Mouse (Mus musculus) spleen, postnatal 10 days (tissue): Measurements from ENCODE around the gene Galnt18.

Experiments used
- DNase-seq, 2 experiments: peaks; one replicate each; pipeline ENCODE4 v3.0.0; 2021 to 2022; ENCODE audit warnings: low spot score in 2 of 2

The Galnt18 gene

DNA sequence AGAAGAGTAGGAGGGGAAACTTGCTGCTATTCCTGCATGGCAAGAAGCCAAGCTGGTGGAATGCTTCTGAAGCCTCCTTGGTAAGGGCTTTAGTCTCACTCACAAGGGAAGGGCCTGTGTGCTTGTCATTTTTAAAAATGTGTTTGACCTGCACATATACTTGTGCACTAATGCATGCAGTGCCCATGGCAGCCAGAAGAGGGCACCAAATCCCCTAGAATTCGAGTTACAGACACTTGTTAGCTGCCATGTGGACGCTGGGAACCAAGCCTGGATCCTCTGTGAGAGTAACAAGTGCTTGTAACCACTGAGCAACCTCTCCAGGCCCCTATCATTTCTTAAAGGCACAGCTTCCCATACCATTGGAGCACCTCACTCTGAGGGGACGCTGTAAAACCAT is 219.7 kb downstream of the Galnt18 start:
- DNase-seq, result peak in 1 of 2 experiments; percentile 27

DNA sequence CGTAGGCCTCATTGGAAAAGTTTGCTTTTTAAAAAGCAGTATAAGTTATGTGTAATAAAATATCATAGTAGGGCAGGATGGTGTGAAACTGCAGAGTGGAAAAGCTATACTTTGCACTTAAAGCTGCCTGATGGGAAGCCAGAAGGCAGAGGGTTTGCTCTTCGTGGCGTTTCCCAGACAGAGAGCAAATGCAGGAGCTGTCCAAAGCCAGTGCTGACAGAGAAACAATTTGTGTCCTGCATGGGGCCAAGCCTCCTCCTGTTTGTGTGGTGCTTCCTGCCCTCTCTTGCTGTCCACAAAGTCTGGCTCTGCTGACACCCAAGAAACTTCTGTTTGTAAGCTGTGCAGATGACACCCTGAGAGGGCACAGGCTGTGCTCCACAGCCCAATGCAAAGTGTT is 220.8 kb downstream of the Galnt18 start:
- no peak for DNase-seq

- no peak for DNase-seq
These were observed 228.8 kb downstream of the Galnt18 start for GRCm38 (mm10) chr7:111550987-111551386.

DNA sequence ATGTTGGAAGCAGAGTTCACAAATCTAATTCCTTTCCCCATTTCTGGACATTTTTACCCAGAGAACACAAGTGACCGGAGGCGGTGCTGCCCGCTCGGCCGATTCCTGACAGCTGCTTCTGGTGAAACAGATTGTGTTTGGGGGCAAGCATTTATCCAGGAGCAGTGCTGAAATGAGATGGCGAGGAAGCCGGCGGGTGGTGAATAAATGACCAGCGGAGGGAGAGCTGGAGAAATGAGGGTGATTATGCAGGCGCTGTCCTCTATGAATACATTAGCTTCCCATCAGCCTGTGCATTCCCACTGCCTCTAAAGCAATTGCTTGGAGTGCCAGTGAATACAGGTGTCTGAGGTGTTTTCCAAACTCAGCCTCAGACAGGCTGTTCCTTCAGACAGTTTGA is 232.7 kb downstream of the Galnt18 start:
- no peak for DNase-seq

GRCm38 (mm10) chr7:111545614-111546013 is 234.2 kb downstream of the Galnt18 start:
- DNase-seq, result no peak

- no peak for DNase-seq
These were observed 241.8 kb downstream of the Galnt18 start for GRCm38 (mm10) chr7:111537946-111538345.

DNA sequence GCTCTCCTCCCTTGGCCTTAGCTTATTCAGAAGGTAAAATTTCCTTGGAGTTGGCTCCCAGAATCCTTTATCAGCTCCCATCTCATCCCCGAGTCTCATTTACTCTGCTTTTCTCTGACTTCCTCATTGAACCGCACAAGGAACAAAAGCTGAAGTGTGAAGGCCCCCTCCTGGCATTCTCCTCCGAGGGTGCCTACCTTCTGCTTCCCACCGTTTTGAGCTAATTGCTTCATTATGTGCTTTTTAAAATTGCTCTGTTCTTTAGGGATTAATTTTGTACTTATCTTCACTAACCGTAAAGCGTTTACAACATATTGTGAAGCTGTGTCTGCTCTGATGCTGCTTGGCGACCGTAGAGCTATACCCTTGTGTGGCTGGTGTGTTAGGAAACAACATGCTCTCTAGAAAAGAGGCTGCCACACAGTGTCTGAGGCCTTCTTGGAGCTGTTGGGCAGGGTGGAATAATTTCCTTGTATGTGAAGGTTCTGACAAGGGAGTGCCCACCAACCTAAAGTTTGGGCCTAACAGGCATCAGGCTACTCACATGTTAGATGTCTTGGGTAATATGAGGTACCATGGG is 244.9 kb downstream of the Galnt18 start:
- no peak for DNase-seq

GRCm38 (mm10) chr7:111528961-111529643 is 250.7 kb downstream of the Galnt18 start:
- DNase-seq, result no peak

GRCm38 (mm10) chr7:111528462-111528861 is 251.3 kb downstream of the Galnt18 start:
- no peak for DNase-seq

GRCm38 (mm10) chr7:111520881-111521280 is 258.9 kb downstream of the Galnt18 start:
- no peak for DNase-seq

DNA sequence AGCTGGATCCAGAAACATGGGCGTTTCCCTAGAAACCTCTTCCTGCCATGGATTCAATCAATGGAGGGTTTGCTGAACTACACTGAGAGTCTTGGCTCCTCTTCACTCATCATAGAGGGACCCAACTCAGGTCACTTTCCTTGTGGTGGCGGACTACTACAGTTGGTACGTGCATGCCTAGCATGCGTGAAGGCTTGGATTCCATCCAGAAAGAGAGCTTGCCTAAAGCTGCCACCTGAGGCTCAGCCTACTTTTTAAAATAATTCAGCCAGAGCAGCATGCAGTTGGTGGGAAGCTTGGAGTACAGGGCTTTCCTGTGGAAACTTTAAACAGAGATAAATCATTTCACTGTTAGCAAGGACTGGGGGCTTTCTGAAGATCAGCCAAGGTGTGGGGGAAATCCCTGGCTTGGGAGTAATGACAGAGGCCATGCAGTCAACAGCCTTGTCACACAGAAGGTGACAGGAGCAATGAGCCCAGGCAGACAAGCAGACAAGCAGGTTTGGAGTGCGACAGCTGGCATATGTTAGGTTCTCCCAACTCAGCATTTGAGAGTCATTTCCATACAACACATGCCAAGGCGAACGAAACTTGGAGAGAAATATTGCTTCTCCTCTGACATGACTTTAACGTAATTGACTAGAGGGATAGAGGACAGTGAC is 261.1 kb downstream of the Galnt18 start:
- no peak for DNase-seq

DNA sequence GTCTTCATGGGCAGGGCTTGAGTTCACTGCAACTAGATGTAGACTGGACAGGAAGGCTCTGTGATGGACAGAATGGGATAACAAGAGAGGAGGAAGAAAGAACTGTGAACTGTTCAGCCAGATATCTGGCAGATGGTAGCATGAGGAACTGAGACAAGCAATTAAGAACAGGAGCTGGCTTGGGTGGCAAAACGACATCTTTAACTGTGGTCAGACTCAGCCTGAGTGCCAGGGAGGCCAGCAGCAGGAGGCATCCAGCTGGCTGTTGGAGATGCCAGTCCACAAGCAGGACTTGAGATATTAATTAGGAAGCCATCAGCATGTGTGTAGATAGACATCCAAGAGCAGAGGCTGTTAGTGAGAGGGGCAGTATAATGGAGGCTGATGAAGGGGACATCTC is 262.9 kb downstream of the Galnt18 start:
- no peak for DNase-seq

DNA sequence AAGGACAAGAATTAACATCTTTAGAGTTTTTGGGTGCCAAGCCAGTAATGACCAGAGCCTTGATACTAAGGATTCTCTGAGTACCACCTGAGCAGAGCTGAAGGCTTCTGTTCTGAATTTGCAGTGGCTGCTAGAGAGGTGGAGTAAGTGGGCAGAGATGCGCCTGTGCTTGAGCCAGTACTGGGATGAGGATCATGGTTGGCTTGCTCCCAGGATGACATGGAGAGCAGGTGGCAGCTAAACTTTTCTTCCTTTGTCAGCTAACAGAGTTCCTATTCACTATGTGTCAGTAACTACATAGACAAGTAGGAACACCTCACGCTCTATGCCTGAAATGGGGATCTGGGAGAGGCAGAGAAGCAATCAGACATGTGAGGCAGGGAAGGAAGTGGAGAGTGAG is 264.3 kb downstream of the Galnt18 start:
- DNase-seq, result no peak

GRCm38 (mm10) chr7:111509167-111509854 is 270.5 kb downstream of the Galnt18 start:
- no peak for DNase-seq

GRCm38 (mm10) chr7:111500616-111501015 is 279.2 kb downstream of the Galnt18 start:
- no peak for DNase-seq

DNA sequence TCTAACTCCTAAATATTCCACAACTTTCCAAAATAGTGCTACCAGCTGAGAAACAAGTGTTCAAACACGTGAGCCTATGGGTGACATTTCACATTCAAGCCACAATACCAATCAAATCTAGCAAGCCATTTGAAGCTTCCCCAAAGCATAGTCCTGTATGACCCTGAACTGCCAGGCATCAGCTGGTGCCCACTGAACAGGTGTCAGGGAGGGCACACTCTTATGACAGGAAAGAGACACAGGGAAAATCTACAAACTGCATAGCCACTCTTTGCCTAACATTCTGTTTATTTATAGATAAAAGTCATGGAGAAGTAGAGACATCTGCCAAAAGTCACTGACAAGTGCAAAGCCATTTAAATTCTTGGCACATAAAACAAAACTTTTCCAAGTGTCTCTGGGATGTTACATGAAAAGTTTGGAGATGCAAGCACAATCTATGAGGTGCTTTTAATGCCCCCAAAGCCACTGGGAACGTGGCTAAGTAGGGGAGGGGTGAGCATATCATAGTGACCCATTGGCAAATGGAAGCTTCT is 280.5 kb downstream of the Galnt18 start:
- no peak for DNase-seq

DNA sequence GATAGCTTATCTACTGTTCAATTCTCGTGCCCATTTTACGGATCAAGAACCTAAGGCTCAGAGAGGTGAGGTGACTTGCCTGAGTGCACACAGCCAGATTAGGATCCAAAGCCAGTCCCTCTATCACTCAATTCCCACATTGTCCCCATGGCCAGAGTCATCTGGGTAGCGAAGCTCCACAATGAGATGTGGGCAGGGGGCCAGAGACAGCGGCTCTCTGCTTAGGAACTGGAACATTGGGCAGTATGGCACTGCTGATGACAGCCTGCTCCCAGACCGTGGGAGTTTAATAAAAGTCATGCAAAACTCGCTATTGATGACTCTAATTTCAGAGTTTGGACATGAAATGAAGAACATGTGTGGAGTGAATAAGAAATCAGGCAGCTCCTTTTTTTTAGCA is 282.6 kb downstream of the Galnt18 start:
- no peak for DNase-seq

GRCm38 (mm10) chr7:111492242-111492949 is 287.4 kb downstream of the Galnt18 start:
- DNase-seq, result no peak

DNA sequence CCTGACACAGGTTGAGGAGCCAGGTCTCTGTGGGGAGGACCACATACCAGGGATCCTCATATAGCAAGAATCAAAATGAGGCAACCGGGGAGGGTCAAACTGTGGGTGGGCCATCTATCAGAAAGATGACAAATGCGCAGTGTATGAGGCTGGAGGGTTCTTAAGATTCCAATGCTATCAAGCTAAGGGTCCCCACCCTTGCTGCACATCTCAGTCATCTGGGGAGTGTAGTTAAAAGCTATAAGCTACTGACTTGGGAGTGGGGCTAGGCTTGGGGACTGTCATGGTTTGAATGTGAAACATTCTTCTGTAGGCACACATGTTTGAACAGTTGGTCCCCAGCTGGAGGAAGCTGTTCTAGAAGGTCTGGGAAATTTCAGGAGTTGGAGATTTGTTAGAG is 288.2 kb downstream of the Galnt18 start:
- no peak for DNase-seq

DNA sequence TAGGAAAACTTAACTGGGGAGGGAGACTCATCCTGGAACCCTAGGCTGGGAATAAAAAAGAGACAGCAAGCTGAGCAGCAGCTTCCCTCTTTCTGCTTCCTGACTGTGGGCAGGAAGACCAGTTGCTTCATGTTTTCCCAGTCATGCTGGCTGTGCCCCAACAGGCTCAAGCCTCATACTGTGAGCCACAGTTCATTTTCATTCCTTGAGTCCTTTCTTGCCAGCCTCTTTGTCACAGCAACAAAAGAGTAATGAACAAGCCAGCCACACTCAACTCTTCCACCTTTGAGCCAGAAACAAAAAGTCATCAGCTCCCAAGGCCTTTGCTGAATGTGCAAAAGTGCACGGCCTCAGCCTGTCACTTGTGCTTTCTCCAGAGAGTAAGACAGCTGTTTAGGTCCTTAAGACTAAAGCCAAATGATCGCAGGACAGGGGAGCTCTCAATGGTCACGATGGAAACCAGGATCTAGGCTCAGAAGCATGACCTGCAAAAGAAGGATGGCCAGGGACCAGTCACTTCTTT is 292.9 kb downstream of the Galnt18 start:
- no peak for DNase-seq

- DNase-seq, result no peak
These were observed 295.9 kb downstream of the Galnt18 start for GRCm38 (mm10) chr7:111483896-111484295.
